Mouse (Mus musculus) testis, postnatal 14 days (tissue): ENCODE measurements at regions not wholly inside any gene's neighbourhood (a gene's known extent, or its start where the extent isn't known, plus 50 kb on each side); places are given as distances from the start of the nearest gene placed in this dataset.
"Not testable (repeated sequence)": the region's sequence is repeated elsewhere in the genome, so short reads cannot be mapped to it uniquely, and the experiment has no call there.

Experiments used
- DNase-seq: peaks from one replicate; pipeline ENCODE4 v3.0.0; 2021; ENCODE audit warnings: low spot score

- DNase-seq = no peak
Observed at GRCm38 (mm10) chr4:6600766-6601367, 1638.0 kb downstream of the Car8 start.

- DNase-seq = no peak
Observed at GRCm38 (mm10) chr4:6596321-6596720, 1642.5 kb downstream of the Car8 start.

- not testable (repeated sequence) for DNase-seq
Observed at GRCm38 (mm10) chr4:6592890-6593289, 1646.0 kb downstream of the Car8 start.

- no peak for DNase-seq
Observed at GRCm38 (mm10) chr4:6561604-6562357, 1677.1 kb downstream of the Car8 start.

GRCm38 (mm10) chr4:6539626-6540025 lies 1699.2 kb downstream of the Car8 start:
- no peak for DNase-seq

- no peak for DNase-seq
Observed at GRCm38 (mm10) chr4:6532441-6532840, 1706.4 kb downstream of the Car8 start.

GRCm38 (mm10) chr4:6517626-6518025 lies 1721.2 kb downstream of the Car8 start:
- no peak for DNase-seq

- DNase-seq = peak; percentile 41
Observed at GRCm38 (mm10) chr4:6514823-6515222, 1721.7 kb upstream of the Impad1 start.

GRCm38 (mm10) chr4:6513635-6514034 lies 1720.5 kb upstream of the Impad1 start:
- DNase-seq = no peak

GRCm38 (mm10) chr4:6512749-6513364 lies 1719.7 kb upstream of the Impad1 start:
- peak; percentile 63 for DNase-seq

GRCm38 (mm10) chr4:6508091-6508490 lies 1714.9 kb upstream of the Impad1 start:
- DNase-seq = no peak
